Mouse (Mus musculus): ENCODE measurements around the gene Gm21117. TPM values are rescaled to one million over a fixed set of nuclear protein-coding genes. Genes with fewer than 3 reads are reported as not detected.
"Not testable (repeated sequence)": the region's sequence is repeated elsewhere in the genome, so short reads cannot be mapped to it uniquely, and the experiment has no call there.

Gm21117 gene
- not detected in 2 replicates for polyA plus RNA-seq (2015; fragmentation: Nextera tagmentation; extraction: Ambion mirVana)

GRCm38 (mm10) chrY:51124920-51125319 is at the start of gene Gm21117:
Gene Gm21117, plus strand, starts transcription at chrY:51125220.
- H3K9me3 ChIP-seq (ENCODE audit: control insufficient read depth, low read length); H3K36me3 ChIP-seq (ENCODE audit: control insufficient read depth, insufficient read depth, low read length); H3K4me3 ChIP-seq (ENCODE audit: low read length); H3K4me1 ChIP-seq (ENCODE audit: control insufficient read depth, insufficient read depth, low read depth, low read length); ATAC-seq; H3K27me3 ChIP-seq (replicated peaks; ENCODE audit: control insufficient read depth, insufficient read depth, low read length); H3K4me2 ChIP-seq (ENCODE audit: low read length); H3K9ac ChIP-seq (ENCODE audit: low read depth, low read length); H3K27ac ChIP-seq (ENCODE audit: low read depth, low read length): not testable (repeated sequence)
- no CpG with 5 or more reads among the region's 6 CpGs for WGBS

Data from hindbrain, embryonic 16.5 days (tissue).